Mouse (Mus musculus) right cerebral cortex, postnatal 25 days (tissue): ENCODE data around the gene Olfr723.
"Not testable (repeated sequence)": the region's sequence is repeated elsewhere in the genome, so short reads cannot be mapped to it uniquely, and the experiment has no call there.

Experiments used
- DNase-seq: peaks from one replicate; pipeline ENCODE4 v3.0.0; 2022

Gene Olfr723

GRCm38 (mm10) chr14:49931687-49932086 is at the start of gene Olfr723:
Gene Olfr723, minus strand, starts transcription at chr14:49931787.
- not testable (repeated sequence) for DNase-seq

GRCm38 (mm10) chr14:49963174-49963573 is 31.6 kb upstream of the Olfr723 start, which contains the start of gene Olfr724:
Gene Olfr724, minus strand, starts transcription at chr14:49963274.
- not testable (repeated sequence) for DNase-seq

GRCm38 (mm10) chr14:49955890-49956289 is 24.3 kb upstream of the Olfr723 start:
- DNase-seq: no peak

GRCm38 (mm10) chr14:49901899-49902298 is 29.7 kb downstream of the Olfr723 start, which contains the start of gene Olfr722:
Gene Olfr722, minus strand, starts transcription at chr14:49901999.
- no peak for DNase-seq
